Mouse (Mus musculus): Measurements from ENCODE around the gene Ern1. TPM values are rescaled to one million over a fixed set of nuclear protein-coding genes. Genes with fewer than 3 reads are reported as not detected.

Ern1 gene
- polyA plus RNA-seq, 1 experiment from 2014 or later, result 6.6 TPM

- Histone ChIP-seq H3K9ac (replicated peaks; ENCODE audit: low read length) (no peak overlapping the region), H3K36me3 (ENCODE audit: control insufficient read depth, insufficient read depth, low read length) (no peaks in the 10 kb centered on the region), H3K9me3 (ENCODE audit: control insufficient read depth, low read length) (no peaks in the 10 kb centered on the region), H3K4me1 (ENCODE audit: control insufficient read depth, insufficient read depth, low read length) (no peaks in the 10 kb centered on the region), H3K27me3 (ENCODE audit: control insufficient read depth, insufficient read depth, low read length) (no peaks in the 10 kb centered on the region), H3K27ac (replicated peaks; ENCODE audit: low read depth, low read length) (no peak overlapping the region), H3K4me3 (replicated peaks; ENCODE audit: low read depth, low read length) (no peak overlapping the region), H3K4me2 (ENCODE audit: low read length) (no peak overlapping the region)
- DNase-seq (no peak), ATAC-seq (ENCODE audit: low FRiP score, low TSS enrichment) (no peak)
- WGBS, result 60% methylated on average over 9 of the region's 9 CpGs
Measured at GRCm38 (mm10) chr11:106374559-106374958, 113.1 kb downstream of the Ern1 start.

DNA sequence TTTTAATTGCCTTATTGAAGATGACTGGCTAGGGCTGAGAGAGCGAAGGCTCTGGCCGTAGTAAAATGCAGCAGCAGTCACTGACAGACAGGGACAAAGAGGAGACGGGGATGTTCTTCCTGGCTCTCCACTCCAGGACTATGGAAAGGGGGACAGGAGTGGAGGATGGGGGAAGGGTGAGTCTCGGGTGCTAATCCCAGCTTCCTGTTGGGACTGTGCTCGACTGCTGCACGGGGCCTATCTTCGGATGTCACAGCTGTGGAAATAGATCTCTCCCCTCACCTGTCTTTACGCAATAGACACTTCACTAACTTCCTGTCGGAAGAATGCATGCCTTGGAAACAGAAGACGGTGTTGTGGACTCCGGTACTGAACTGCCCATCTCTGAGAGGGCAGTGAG lies 113.7 kb downstream of the Ern1 start:
- ATAC-seq (ENCODE audit: low FRiP score, low TSS enrichment), result no peak
- WGBS, result 57% methylated on average over 11 of the region's 11 CpGs

DNA sequence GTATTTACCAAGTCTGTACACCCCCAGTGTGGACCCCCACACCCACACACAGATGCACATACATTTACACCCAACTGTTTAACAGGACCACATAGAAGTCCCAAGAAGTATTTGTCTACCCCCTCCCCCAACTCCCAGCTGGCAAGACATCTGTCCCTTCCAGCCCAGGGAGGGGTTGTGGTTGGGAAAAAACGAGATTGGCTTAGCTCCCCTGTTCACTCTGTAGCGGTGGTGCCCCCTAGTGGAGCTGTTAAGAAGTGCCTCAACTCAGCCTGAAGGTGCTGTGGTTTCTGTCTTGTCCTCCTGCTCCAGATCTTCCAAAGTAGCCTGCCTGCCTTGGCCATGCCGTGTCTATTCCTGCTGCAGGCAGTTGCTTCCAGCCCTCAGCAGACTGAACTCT lies 121.3 kb downstream of the Ern1 start:
- H3K27ac ChIP-seq (replicated peaks; ENCODE audit: low read depth, low read length), result no peak overlapping the region
- 19% methylated on average over 3 of the region's 3 CpGs for WGBS
- no peak overlapping the region for H3K4me3 ChIP-seq (replicated peaks; ENCODE audit: low read depth, low read length)
- H3K27me3 ChIP-seq (ENCODE audit: control insufficient read depth, insufficient read depth, low read length), result no peaks in the 10 kb centered on the region
- DNase-seq, result peak; percentile 79
- H3K9ac ChIP-seq (replicated peaks; ENCODE audit: low read length), result no peak overlapping the region
- H3K4me2 ChIP-seq (ENCODE audit: low read length), result no peak overlapping the region
- H3K36me3 ChIP-seq (ENCODE audit: control insufficient read depth, insufficient read depth, low read length), result no peaks in the 10 kb centered on the region
- no peaks in the 10 kb centered on the region for H3K9me3 ChIP-seq (ENCODE audit: control insufficient read depth, low read length)
- H3K4me1 ChIP-seq (ENCODE audit: control insufficient read depth, insufficient read depth, low read length), result 0 out of 2 replicates have a peak, but pooled peaks cover 3% of the 10 kb centered on the region
- ATAC-seq (ENCODE audit: low FRiP score, low TSS enrichment), result no peak

More for the DNA sequence above, 113.7 kb downstream of the Ern1 start:
- no peaks in the 10 kb centered on the region for H3K9me3 ChIP-seq (ENCODE audit: control insufficient read depth, low read length)
- no peaks in the 10 kb centered on the region for H3K36me3 ChIP-seq (ENCODE audit: control insufficient read depth, insufficient read depth, low read length)
- H3K27ac ChIP-seq (replicated peaks; ENCODE audit: low read depth, low read length), result no peak overlapping the region
- no peak for DNase-seq
- H3K9ac ChIP-seq (replicated peaks; ENCODE audit: low read length), result 0 out of 2 replicates have a peak overlapping the region, but pooled peaks have one; percentile 26
- no peaks in the 10 kb centered on the region for H3K27me3 ChIP-seq (ENCODE audit: control insufficient read depth, insufficient read depth, low read length)
- no peak overlapping the region for H3K4me3 ChIP-seq (replicated peaks; ENCODE audit: low read depth, low read length)
- no peaks in the 10 kb centered on the region for H3K4me1 ChIP-seq (ENCODE audit: control insufficient read depth, insufficient read depth, low read length)
- no peak overlapping the region for H3K4me2 ChIP-seq (ENCODE audit: low read length)

DNA sequence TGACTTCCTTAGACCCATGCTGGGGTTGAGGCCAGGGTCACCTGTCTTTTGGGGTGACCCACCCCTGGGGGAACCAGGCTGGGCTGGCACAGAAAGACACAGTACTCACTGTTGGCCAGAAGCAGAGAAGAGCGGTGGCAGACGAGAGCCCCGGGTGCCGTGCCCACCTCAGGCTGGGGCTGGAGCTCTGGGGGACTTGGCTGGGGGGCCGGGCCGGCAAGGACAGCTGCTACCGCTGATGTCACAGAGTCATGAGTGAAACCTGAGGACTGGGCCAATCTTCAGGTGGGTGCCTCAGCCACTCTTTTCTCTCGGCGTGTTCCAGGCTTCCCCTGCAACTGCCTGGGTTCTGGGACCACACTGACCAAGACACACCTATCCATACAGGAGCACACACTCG lies 122.3 kb downstream of the Ern1 start, which contains the start of gene Prr29:
Gene Prr29, plus strand, starts transcription at position 107 of the 400 bp plus-strand sequence.
- no peak within 1 kb of the TSS for H3K9ac ChIP-seq (replicated peaks; ENCODE audit: low read length)
- no peaks in the 10 kb centered on the region for H3K9me3 ChIP-seq (ENCODE audit: control insufficient read depth, low read length)
- ATAC-seq (ENCODE audit: low FRiP score, low TSS enrichment) (no peak), DNase-seq (no peak)
- no peak within 1 kb of the TSS for H3K4me3 ChIP-seq (replicated peaks; ENCODE audit: low read depth, low read length)
- 59% methylated on average over 10 of the region's 10 CpGs for WGBS
- no peak within 1 kb of the TSS for H3K27ac ChIP-seq (replicated peaks; ENCODE audit: low read depth, low read length)
- no peaks in the 10 kb centered on the region for H3K27me3 ChIP-seq (ENCODE audit: control insufficient read depth, insufficient read depth, low read length)
- H3K4me2 ChIP-seq (ENCODE audit: low read length), result no peak within 1 kb of the TSS; the same call in 1 of the 2 replicates
- no peaks in the 10 kb centered on the region for H3K36me3 ChIP-seq (ENCODE audit: control insufficient read depth, insufficient read depth, low read length)
- 0 out of 2 replicates have a peak, but pooled peaks cover 3% of the 10 kb centered on the region for H3K4me1 ChIP-seq (ENCODE audit: control insufficient read depth, insufficient read depth, low read length)

GRCm38 (mm10) chr11:106364712-106365111 lies 122.9 kb downstream of the Ern1 start:
- Histone ChIP-seq H3K9me3 (ENCODE audit: control insufficient read depth, low read length) (no peaks in the 10 kb centered on the region), H3K9ac (replicated peaks; ENCODE audit: low read length) (no peak overlapping the region), H3K36me3 (ENCODE audit: control insufficient read depth, insufficient read depth, low read length) (no peaks in the 10 kb centered on the region), H3K27me3 (ENCODE audit: control insufficient read depth, insufficient read depth, low read length) (no peaks in the 10 kb centered on the region), H3K27ac (replicated peaks; ENCODE audit: low read depth, low read length) (no peak overlapping the region), H3K4me3 (replicated peaks; ENCODE audit: low read depth, low read length) (no peak overlapping the region), H3K4me1 (ENCODE audit: control insufficient read depth, insufficient read depth, low read length) (0 out of 2 replicates have a peak, but pooled peaks cover 3% of the 10 kb centered on the region), H3K4me2 (ENCODE audit: low read length) (no peak overlapping the region; the same call in 1 of the 2 replicates)
- DNase-seq (peak; percentile 19), ATAC-seq (ENCODE audit: low FRiP score, low TSS enrichment) (no peak)
- 3% methylated on average over 11 of the region's 11 CpGs for WGBS

DNA sequence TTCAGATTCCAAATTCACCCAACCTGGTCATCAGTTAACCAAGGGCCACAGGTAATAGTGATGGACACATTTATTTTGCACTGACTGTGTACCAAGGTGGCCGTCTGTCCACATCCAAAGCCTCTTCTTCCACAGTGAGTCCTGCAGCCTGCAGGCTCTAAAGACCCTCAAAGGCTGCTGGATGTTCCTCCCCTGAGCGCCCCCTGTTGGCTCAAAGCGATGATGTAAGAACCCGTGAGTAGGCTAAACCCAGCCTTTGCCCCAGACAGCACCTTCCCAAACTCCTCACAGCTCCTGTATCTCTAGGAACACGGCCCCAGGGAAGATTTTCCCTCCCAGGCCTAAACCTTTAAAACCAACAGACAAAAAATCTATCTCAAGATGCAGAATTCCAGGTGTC lies 128.3 kb downstream of the Ern1 start:
- Histone ChIP-seq H3K4me3 (replicated peaks; ENCODE audit: low read depth, low read length) (no peak overlapping the region), H3K9me3 (ENCODE audit: control insufficient read depth, low read length) (no peaks in the 10 kb centered on the region), H3K9ac (replicated peaks; ENCODE audit: low read length) (no peak overlapping the region), H3K36me3 (ENCODE audit: control insufficient read depth, insufficient read depth, low read length) (no peaks in the 10 kb centered on the region), H3K4me1 (ENCODE audit: control insufficient read depth, insufficient read depth, low read length) (no peaks in the 10 kb centered on the region), H3K27me3 (ENCODE audit: control insufficient read depth, insufficient read depth, low read length) (no peaks in the 10 kb centered on the region), H3K4me2 (ENCODE audit: low read length) (no peak overlapping the region), H3K27ac (replicated peaks; ENCODE audit: low read depth, low read length) (no peak overlapping the region)
- DNase-seq (peak; percentile 37), ATAC-seq (ENCODE audit: low FRiP score, low TSS enrichment) (no peak)
- 22% methylated on average over 5 of the region's 5 CpGs for WGBS

- H3K27ac ChIP-seq (replicated peaks; ENCODE audit: low read depth, low read length), result no peak overlapping the region
- no peaks in the 10 kb centered on the region for H3K4me1 ChIP-seq (ENCODE audit: control insufficient read depth, insufficient read depth, low read length)
- no peak for DNase-seq
- no peak for ATAC-seq (ENCODE audit: low FRiP score, low TSS enrichment)
- H3K36me3 ChIP-seq (ENCODE audit: control insufficient read depth, insufficient read depth, low read length), result no peaks in the 10 kb centered on the region
- no peaks in the 10 kb centered on the region for H3K9me3 ChIP-seq (ENCODE audit: control insufficient read depth, low read length)
- no peak overlapping the region for H3K9ac ChIP-seq (replicated peaks; ENCODE audit: low read length)
- WGBS, result 83% methylated on average over 19 of the region's 19 CpGs
- H3K4me2 ChIP-seq (ENCODE audit: low read length), result no peak overlapping the region
- H3K27me3 ChIP-seq (ENCODE audit: control insufficient read depth, insufficient read depth, low read length), result no peaks in the 10 kb centered on the region
- H3K4me3 ChIP-seq (replicated peaks; ENCODE audit: low read depth, low read length), result no peak overlapping the region
Measured at GRCm38 (mm10) chr11:106355382-106356128, 132.1 kb downstream of the Ern1 start.

GRCm38 (mm10) chr11:106354181-106354580 lies 133.5 kb downstream of the Ern1 start:
- Histone ChIP-seq H3K27me3 (ENCODE audit: control insufficient read depth, insufficient read depth, low read length) (no peaks in the 10 kb centered on the region), H3K9me3 (ENCODE audit: control insufficient read depth, low read length) (no peaks in the 10 kb centered on the region), H3K9ac (replicated peaks; ENCODE audit: low read length) (no peak overlapping the region), H3K36me3 (ENCODE audit: control insufficient read depth, insufficient read depth, low read length) (no peaks in the 10 kb centered on the region), H3K4me3 (replicated peaks; ENCODE audit: low read depth, low read length) (no peak overlapping the region), H3K4me2 (ENCODE audit: low read length) (no peak overlapping the region), H3K4me1 (ENCODE audit: control insufficient read depth, insufficient read depth, low read length) (no peaks in the 10 kb centered on the region), H3K27ac (replicated peaks; ENCODE audit: low read depth, low read length) (no peak overlapping the region)
- no peak for ATAC-seq (ENCODE audit: low FRiP score, low TSS enrichment)
- DNase-seq, result no peak
- 50% methylated on average over 1 of the region's 1 CpGs for WGBS

- Histone ChIP-seq H3K9ac (replicated peaks; ENCODE audit: low read length) (no peak within 1 kb of the TSS), H3K4me3 (replicated peaks; ENCODE audit: low read depth, low read length) (no peak within 1 kb of the TSS), H3K27me3 (ENCODE audit: control insufficient read depth, insufficient read depth, low read length) (no peaks in the 10 kb centered on the region), H3K4me1 (ENCODE audit: control insufficient read depth, insufficient read depth, low read length) (no peaks in the 10 kb centered on the region), H3K27ac (replicated peaks; ENCODE audit: low read depth, low read length) (no peak within 1 kb of the TSS), H3K36me3 (ENCODE audit: control insufficient read depth, insufficient read depth, low read length) (no peaks in the 10 kb centered on the region), H3K4me2 (ENCODE audit: low read length) (no peak within 1 kb of the TSS), H3K9me3 (ENCODE audit: control insufficient read depth, low read length) (no peaks in the 10 kb centered on the region)
- DNase-seq (no peak), ATAC-seq (ENCODE audit: low FRiP score, low TSS enrichment) (no peak)
- WGBS, result 88% methylated on average over 12 of the region's 12 CpGs
Measured at GRCm38 (mm10) chr11:106353188-106353587, 134.5 kb downstream of the Ern1 start, which contains the start of gene Scn4a. TSS of gene Scn4a (minus strand) at chr11:106353288.

Data from midbrain, embryonic 14.5 days (tissue).